Comparison of ENCODE assay signal across 10 mouse cellular contexts in the genomic region with DNA sequence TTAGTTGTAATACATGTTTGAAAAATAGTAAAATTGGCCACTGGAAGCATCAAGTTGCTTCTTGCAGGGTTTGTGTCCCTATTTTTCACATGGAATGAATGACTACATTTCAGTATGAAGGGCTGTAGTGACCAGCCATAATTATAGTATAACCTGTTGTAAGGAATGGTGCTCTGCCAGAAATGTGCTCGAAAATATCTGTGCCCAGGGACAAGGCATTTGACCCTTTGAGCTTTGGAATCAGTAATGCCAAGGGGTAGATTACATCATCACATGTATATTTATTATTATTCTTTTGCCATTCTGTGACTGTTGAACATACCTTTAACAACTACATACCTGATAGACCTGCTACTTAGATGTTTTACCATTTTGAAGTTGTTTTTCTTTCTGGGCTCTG. TPM values are rescaled to one million over a fixed set of nuclear protein-coding genes. Genes with fewer than 3 reads are reported as not detected.
DNase-seq lines count a peak whose midpoint lies in the region; ATAC-seq and TF ChIP-seq lines count a peak whose summit lies in the region.
"Had no signal": no experiment of that assay in that cellular context is flagged by ENCODE, and none has a peak within 500 bp of the region (broad histone marks: within the 10 kb centered on the region; RNA-seq: fewer than 3 reads in every experiment).

No protein-coding gene starts in this region.

- H3K27me3 ChIP-seq in erythroblast, embryonic 14.5 days (ENCODE audit: control insufficient read depth), result no peaks in the 10 kb centered on the region
- H3K27me3 ChIP-seq in liver, adult 2 months (ENCODE audit: control insufficient read depth, insufficient read depth, low read length), result no peaks in the 10 kb centered on the region
- H3K27me3 ChIP-seq in kidney, embryonic 16.5 days (ENCODE audit: insufficient read depth, low read length), result no peaks in the 10 kb centered on the region
- H3K27me3 ChIP-seq in neural tube, embryonic 15.5 days (replicated peaks), result no peaks in the 10 kb centered on the region
- H3K27me3 ChIP-seq in cerebellum, adult 2 months (ENCODE audit: control insufficient read depth, insufficient read depth, low read length), result no peaks in the 10 kb centered on the region
- H3K27me3 ChIP-seq: limb, embryonic 15.5 days had no signal

- H3K36me3 ChIP-seq in erythroblast, embryonic 14.5 days (ENCODE audit: control insufficient read depth), result peaks cover 12% of the 10 kb centered on the region
- H3K36me3 ChIP-seq in liver, adult 2 months (ENCODE audit: control insufficient read depth, insufficient read depth, low read length), result no peaks in the 10 kb centered on the region; the same call in 1 of the 2 replicates
- H3K36me3 ChIP-seq in kidney, embryonic 16.5 days (ENCODE audit: insufficient read depth, low read length), result no peaks in the 10 kb centered on the region
- no peaks in the 10 kb centered on the region for H3K36me3 ChIP-seq in neural tube, embryonic 15.5 days
- H3K36me3 ChIP-seq: limb, embryonic 15.5 days had no signal

- peak overlapping the region; percentile 33 for H3K4me2 ChIP-seq in kidney, embryonic 16.5 days (replicated peaks; ENCODE audit: low read depth, low read length)
- H3K4me2 ChIP-seq in neural tube, embryonic 15.5 days, result peak overlapping the region; percentile 69

- no peak for TF ChIP-seq POLR2A in liver, adult 2 months (IDR thresholded peaks at IDR 0.05; ENCODE audit: extremely low read depth, insufficient read depth, low read length)
- TF ChIP-seq POLR2A in cerebellum, adult 2 months (IDR thresholded peaks at IDR 0.05; ENCODE audit: borderline replicate concordance, insufficient read depth, low read length), result no peak

- H3K79me2 ChIP-seq in liver, adult 2 months (ENCODE audit: control insufficient read depth, insufficient read depth, low read length), result peaks cover 19% of the 10 kb centered on the region

- 15% methylated on average over 1 of the region's 1 CpGs for WGBS in liver, adult 2 months
- 34% methylated on average over 1 of the region's 1 CpGs for WGBS in kidney, embryonic 16.5 days
- WGBS in neural tube, embryonic 15.5 days, result 55% methylated on average over 1 of the region's 1 CpGs
- whole genome bisulfite sequencing in cerebellum, adult 2 months, result 4% methylated on average over 1 of the region's 1 CpGs

- H3K9me3 ChIP-seq in erythroblast, embryonic 14.5 days (ENCODE audit: control insufficient read depth, low read length), result no peaks in the 10 kb centered on the region
- no peaks in the 10 kb centered on the region for H3K9me3 ChIP-seq in kidney, embryonic 16.5 days (ENCODE audit: low read length)
- no peaks in the 10 kb centered on the region for H3K9me3 ChIP-seq in neural tube, embryonic 15.5 days (replicated peaks)
- H3K9me3 ChIP-seq: limb, embryonic 15.5 days had no signal

- no peak for TF ChIP-seq CTCF in liver, adult 2 months (IDR thresholded peaks at IDR 0.05; ENCODE audit: low read depth, low read length)
- TF ChIP-seq CTCF in cerebellum, adult 2 months (IDR thresholded peaks at IDR 0.05; ENCODE audit: borderline replicate concordance, insufficient read depth, low read depth, low read length), result no peak

- ATAC-seq in erythroblast, adult 5-6 weeks (replicated peaks; ENCODE audit: low FRiP score, poor library complexity, severe bottlenecking), result no peak
- ATAC-seq in kidney, embryonic 16.5 days (ENCODE audit: low FRiP score, low TSS enrichment), result no peak
- no peak for ATAC-seq in neural tube, embryonic 15.5 days (ENCODE audit: low FRiP score)

- peak overlapping the region; percentile 92 for H3K27ac ChIP-seq in liver, adult 2 months (replicated peaks; ENCODE audit: insufficient read depth, low read depth, low read length)
- H3K27ac ChIP-seq in kidney, embryonic 16.5 days (ENCODE audit: low read length), result no peak overlapping the region
- no peak overlapping the region for H3K27ac ChIP-seq in neural tube, embryonic 15.5 days (replicated peaks)
- H3K27ac ChIP-seq in cerebellum, adult 2 months (ENCODE audit: insufficient read depth, low read length), result no peak overlapping the region
- H3K27ac ChIP-seq: limb, embryonic 15.5 days had no signal

- peak; percentile 85 for DNase-seq in liver, adult 2 months (ENCODE audit: extremely low read depth, low read depth, low spot score)
- no peak for DNase-seq in liver
- no peak for DNase-seq in cerebellum, adult 2 months
- DNase-seq in embryo, embryonic 11 days, result no peak
- DNase-seq: cerebellum, postnatal 14 days had no signal

- peak overlapping the region; percentile 94 for H3K4me3 ChIP-seq in erythroblast, embryonic 14.5 days (replicated peaks)
- no peak overlapping the region for H3K4me3 ChIP-seq in liver, adult 2 months (ENCODE audit: insufficient read depth, low read depth, low read length)
- H3K4me3 ChIP-seq in kidney, embryonic 16.5 days (ENCODE audit: low read length), result no peak overlapping the region
- 0 out of 2 replicates have a peak overlapping the region, but pooled peaks have one; percentile 14 for H3K4me3 ChIP-seq in neural tube, embryonic 15.5 days (replicated peaks)
- no peak overlapping the region for H3K4me3 ChIP-seq in cerebellum, adult 2 months (replicated peaks; ENCODE audit: insufficient read depth, low read depth, low read length)

- peaks cover 56% of the 10 kb centered on the region for H3K4me1 ChIP-seq in erythroblast, embryonic 14.5 days (ENCODE audit: control insufficient read depth)
- H3K4me1 ChIP-seq in liver, adult 2 months (ENCODE audit: control insufficient read depth, insufficient read depth, low read length), result peaks cover 14% of the 10 kb centered on the region
- peaks cover 22% of the 10 kb centered on the region for H3K4me1 ChIP-seq in kidney, embryonic 16.5 days (ENCODE audit: insufficient read depth, low read length)
- peaks cover 27% of the 10 kb centered on the region for H3K4me1 ChIP-seq in neural tube, embryonic 15.5 days
- no peaks in the 10 kb centered on the region for H3K4me1 ChIP-seq in cerebellum, adult 2 months (ENCODE audit: control insufficient read depth, insufficient read depth, low read length)

- no peak overlapping the region for H3K9ac ChIP-seq in liver, adult 2 months (ENCODE audit: low read depth, low read length)
- H3K9ac ChIP-seq in kidney, embryonic 16.5 days (replicated peaks; ENCODE audit: low read length), result no peak overlapping the region
- H3K9ac ChIP-seq in neural tube, embryonic 15.5 days (replicated peaks), result no peak overlapping the region
- H3K9ac ChIP-seq: limb, embryonic 15.5 days had no signal

RNA-seq across cellular contexts. Expression of gene Ppm1a, which starts 5.9 kb away (rescaled TPM):
- 2.5 and 2.6 TPM in 2 replicates for polyA plus RNA-seq in erythroblast, embryonic 14.5 days (2012)
- 35.9 and 38.6 TPM in 2 replicates for total RNA-seq in erythroblast, adult 5-6 weeks (2015; ENCODE audit: low replicate concordance)
- total RNA-seq in erythroblast, adult 5-6 weeks (2017; ENCODE audit: low replicate concordance), result 87.3 and 107 TPM in 2 replicates
- 108 and 110 TPM in 2 replicates for total RNA-seq in liver, adult 2 months (2014; rRNA removed)
- polyA plus RNA-seq in liver, adult 2 months (2012; rRNA removed), result 55.4 and 57.8 TPM in 2 replicates
- 17.4 and 25.3 TPM in 2 replicates for polyA plus RNA-seq in kidney, embryonic 16.5 days (2015; fragmentation: Nextera tagmentation; extraction: Ambion mirVana)
- polyA plus RNA-seq in neural tube, embryonic 15.5 days (2015; fragmentation: Nextera tagmentation; extraction: Ambion mirVana), result 59.5 and 68.7 TPM in 2 replicates
- polyA plus RNA-seq in cerebellum, adult 2 months (2012; rRNA removed), result 168 and 184 TPM in 2 replicates

Comparison
In these comparisons a context has a peak if more than half of its experiments do, and no peak if none do; other contexts are left out.
1. H3K4me3 ChIP-seq: peak in erythroblast, embryonic 14.5 days (single experiment) and neural tube, embryonic 15.5 days (single experiment); none in liver, adult 2 months (single experiment), kidney, embryonic 16.5 days (single experiment) and cerebellum, adult 2 months (single experiment).